Mouse (Mus musculus) bone marrow macrophage, adult 2 months (primary cell): ENCODE results near the gene Hs2st1.

Experiments
- CTCF ChIP-seq: IDR thresholded peaks from 2 replicates; pipeline ENCODE4 v1.5.1; 2012; ENCODE audit warnings: low read depth, mild to moderate bottlenecking, low read length, moderate library complexity
- POLR2A ChIP-seq: IDR thresholded peaks from 2 replicates; pipeline ENCODE4 v1.6.1; 2012; ENCODE audit warnings: mild to moderate bottlenecking, low read depth, low read length, borderline replicate concordance

- TF ChIP-seq POLR2A (no peak), CTCF (no peak)
These were observed 91.6 kb downstream of the Hs2st1 start for GRCm38 (mm10) chr3:144478427-144478794.
